Mouse (Mus musculus) heart, postnatal 36 days (tissue): Measurements from ENCODE around the gene Nat8f4. TPM values are rescaled to one million over a fixed set of nuclear protein-coding genes. Genes with fewer than 3 reads are reported as not detected.

Experiments
- DNase-seq, 2 experiments: peaks; one replicate each; pipeline ENCODE4 v3.0.0; 2021 to 2022
- intact Hi-C: fragments of 180-260 bp; cut with DNase I; formaldehyde crosslinking; loops from one replicate; pipeline ENCODE4 v1.15.1; 2025
- total RNA-seq, 2 experiments: library from RNA; stranded (reverse); gene quantifications; 2 replicates each; pipeline ENCODE4 v1.2.3; 2021

The Nat8f4 gene
- total RNA-seq, 2 experiments from 2014 or later, result 0.61 to 0.95 TPM

GRCm38 (mm10) chr6:85851062-85851773 lies 53.5 kb downstream of the Nat8f4 start:
- no peak for DNase-seq

DNA sequence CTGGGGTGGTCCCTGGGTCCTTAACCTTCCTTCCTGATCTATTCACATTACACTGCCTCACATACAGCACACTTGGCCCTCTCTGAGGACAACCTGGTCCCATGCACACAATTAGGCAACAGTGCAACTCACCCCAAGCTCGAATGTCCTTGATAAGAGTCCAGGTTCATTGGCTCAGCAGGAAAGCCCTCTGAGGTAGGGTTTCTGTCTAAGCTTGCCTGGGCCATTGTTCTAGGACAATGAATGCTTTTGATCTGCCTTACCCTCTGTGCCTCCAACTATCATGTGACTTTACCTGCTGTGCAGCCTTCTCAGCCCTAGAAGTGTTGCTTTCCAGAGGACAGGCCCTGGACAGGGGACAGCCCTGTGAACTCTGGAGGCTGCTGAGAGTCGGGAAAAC lies 55.4 kb downstream of the Nat8f4 start:
- intact Hi-C loops, result no loop called here
- DNase-seq, result no peak

More at GRCm38 (mm10) chr6:85851062-85851773, 53.5 kb downstream of the Nat8f4 start:
- intact Hi-C loops, result no loop called here

Other genes with a start within 250 kb of the Nat8f4 start
- gene Nat8f7, start 191.7 kb downstream of the Nat8f4 start, total RNA-seq, result not detected
- gene Nat8f3, start 139.1 kb downstream of the Nat8f4 start, total RNA-seq, result under 1 TPM in 1 of 2 experiments, not detected in 1; 0.35 TPM
- not detected for gene Nat8f6, start 83.9 kb downstream of the Nat8f4 start, total RNA-seq
- not detected for gene Nat8f5, start 83.9 kb downstream of the Nat8f4 start, total RNA-seq
- gene Nat8, start 72.8 kb downstream of the Nat8f4 start, total RNA-seq, result not detected
- gene Nat8f2, start 35.7 kb downstream of the Nat8f4 start, total RNA-seq, result not detected
- 10 to 100 TPM; 10.9 to 13.2 TPM for gene Tprkb, start 7.0 kb upstream of the Nat8f4 start, total RNA-seq
- gene Nat8f1, start 10.8 kb upstream of the Nat8f4 start, total RNA-seq, result 1 to 10 TPM; 2.9 to 3.1 TPM
- 10 to 100 TPM; 41.3 to 44.8 TPM for gene Dusp11, start 56.8 kb upstream of the Nat8f4 start, total RNA-seq
- not detected for gene Figla, start 111.3 kb upstream of the Nat8f4 start, total RNA-seq
- under 1 TPM; 0.16 to 0.64 TPM for gene Add2, start 123.8 kb upstream of the Nat8f4 start, total RNA-seq